Mouse (Mus musculus): ENCODE data around the gene Cpeb3. TPM values are rescaled to one million over a fixed set of nuclear protein-coding genes. Genes with fewer than 3 reads are reported as not detected.

The Cpeb3 gene
- polyA plus RNA-seq, 1 experiment from 2014 or later, result 3.3 TPM

- H3K4me1 ChIP-seq (replicated peaks), result peaks cover 67% of the 10 kb centered on the region
- H3K36me3 ChIP-seq (replicated peaks), result peaks cover 15% of the 10 kb centered on the region
Measured at GRCm38 (mm10) chr19:37175436-37175805, 33.0 kb downstream of the Cpeb3 start.

GRCm38 (mm10) chr19:37174716-37175435 is 33.5 kb downstream of the Cpeb3 start:
- H3K9me3 ChIP-seq (replicated peaks), result no peaks in the 10 kb centered on the region
- H3K4me1 ChIP-seq (replicated peaks), result peaks cover 62% of the 10 kb centered on the region
- peak overlapping the region; percentile 87 for H3K4me2 ChIP-seq
- H3K27ac ChIP-seq (replicated peaks), result peak overlapping the region; percentile 64
- H3K36me3 ChIP-seq (replicated peaks), result peaks cover 17% of the 10 kb centered on the region
- WGBS (ENCODE audit: insufficient replicate concordance), result under 1% methylated on average over 36 of the region's 36 CpGs
- H3K9ac ChIP-seq, result peak overlapping the region; percentile 49
- peaks cover 63% of the 10 kb centered on the region for H3K27me3 ChIP-seq
- ATAC-seq (ENCODE audit: insufficient read depth), result peak; percentile 17; the same call in 1 of the 2 replicates
- peak overlapping the region; percentile 65 for H3K4me3 ChIP-seq (replicated peaks)

More at GRCm38 (mm10) chr19:37175436-37175805, 33.0 kb downstream of the Cpeb3 start:
- Histone ChIP-seq H3K27me3 (peaks cover 63% of the 10 kb centered on the region), H3K4me3 (replicated peaks) (peak overlapping the region; percentile 65), H3K9me3 (replicated peaks) (no peaks in the 10 kb centered on the region), H3K4me2 (peak overlapping the region; percentile 87), H3K9ac (peak overlapping the region; percentile 49; the same call in 1 of the 2 replicates), H3K27ac (replicated peaks) (peak overlapping the region; percentile 58; the same call in 1 of the 2 replicates)
- ATAC-seq (ENCODE audit: insufficient read depth), result no peak
- 1% methylated on average over 12 of the region's 12 CpGs for WGBS (ENCODE audit: insufficient replicate concordance)

- H3K27ac ChIP-seq (replicated peaks), result peak overlapping the region; percentile 64
- H3K4me3 ChIP-seq (replicated peaks), result peak overlapping the region; percentile 65
- peaks cover 63% of the 10 kb centered on the region for H3K27me3 ChIP-seq
- H3K9me3 ChIP-seq (replicated peaks), result no peaks in the 10 kb centered on the region
- peak overlapping the region; percentile 49 for H3K9ac ChIP-seq
- peak overlapping the region; percentile 87 for H3K4me2 ChIP-seq
- H3K36me3 ChIP-seq (replicated peaks), result peaks cover 17% of the 10 kb centered on the region
- no peak for ATAC-seq (ENCODE audit: insufficient read depth)
- peaks cover 58% of the 10 kb centered on the region for H3K4me1 ChIP-seq (replicated peaks)
- under 1% methylated on average over 70 of the region's 70 CpGs for WGBS (ENCODE audit: insufficient replicate concordance)
Measured at GRCm38 (mm10) chr19:37174116-37174715, 34.2 kb downstream of the Cpeb3 start.

- H3K9ac ChIP-seq, result peak overlapping the region; percentile 49
- peaks cover 51% of the 10 kb centered on the region for H3K4me1 ChIP-seq (replicated peaks)
- ATAC-seq (ENCODE audit: insufficient read depth), result no peak
- H3K9me3 ChIP-seq (replicated peaks), result no peaks in the 10 kb centered on the region
- H3K4me2 ChIP-seq, result peak overlapping the region; percentile 87
- 36% methylated on average over 20 of the region's 20 CpGs for WGBS (ENCODE audit: insufficient replicate concordance)
- peak overlapping the region; percentile 64 for H3K27ac ChIP-seq (replicated peaks)
- peak overlapping the region; percentile 65 for H3K4me3 ChIP-seq (replicated peaks)
- H3K36me3 ChIP-seq (replicated peaks), result peaks cover 17% of the 10 kb centered on the region
- peaks cover 63% of the 10 kb centered on the region for H3K27me3 ChIP-seq
Measured at GRCm38 (mm10) chr19:37173331-37174115, 34.9 kb downstream of the Cpeb3 start.

GRCm38 (mm10) chr19:37172566-37173130 is 35.8 kb downstream of the Cpeb3 start:
- Histone ChIP-seq H3K4me2 (peak overlapping the region; percentile 87), H3K4me1 (replicated peaks) (peaks cover 42% of the 10 kb centered on the region), H3K9me3 (replicated peaks) (no peaks in the 10 kb centered on the region), H3K9ac (no peak overlapping the region), H3K36me3 (replicated peaks) (peaks cover 17% of the 10 kb centered on the region), H3K27me3 (peaks cover 63% of the 10 kb centered on the region), H3K27ac (replicated peaks) (no peak overlapping the region), H3K4me3 (replicated peaks) (peak overlapping the region; percentile 65; the same call in 1 of the 2 replicates)
- ATAC-seq (ENCODE audit: insufficient read depth), result no peak
- WGBS (ENCODE audit: insufficient replicate concordance), result 74% methylated on average over 11 of the region's 11 CpGs

GRCm38 (mm10) chr19:37172096-37172495 is 36.3 kb downstream of the Cpeb3 start:
- peaks cover 40% of the 10 kb centered on the region for H3K4me1 ChIP-seq (replicated peaks)
- peaks cover 17% of the 10 kb centered on the region for H3K36me3 ChIP-seq (replicated peaks)
- no peak overlapping the region for H3K9ac ChIP-seq
- H3K27me3 ChIP-seq, result peaks cover 61% of the 10 kb centered on the region
- H3K4me3 ChIP-seq (replicated peaks), result no peak overlapping the region
- no peak for ATAC-seq (ENCODE audit: insufficient read depth)
- no peak overlapping the region for H3K4me2 ChIP-seq
- H3K9me3 ChIP-seq (replicated peaks), result no peaks in the 10 kb centered on the region
- H3K27ac ChIP-seq (replicated peaks), result no peak overlapping the region
- 40% methylated on average over 1 of the region's 1 CpGs for WGBS (ENCODE audit: insufficient replicate concordance)

- 78% methylated on average over 5 of the region's 5 CpGs for WGBS (ENCODE audit: insufficient replicate concordance)
- Histone ChIP-seq H3K27ac (replicated peaks) (no peak overlapping the region), H3K4me2 (no peak overlapping the region), H3K9me3 (replicated peaks) (no peaks in the 10 kb centered on the region), H3K36me3 (replicated peaks) (no peaks in the 10 kb centered on the region), H3K4me3 (replicated peaks) (no peak overlapping the region), H3K4me1 (replicated peaks) (0 out of 2 replicates have a peak, but pooled peaks cover 9% of the 10 kb centered on the region), H3K9ac (no peak overlapping the region), H3K27me3 (no peaks in the 10 kb centered on the region)
- ATAC-seq (ENCODE audit: insufficient read depth), result no peak
Measured at GRCm38 (mm10) chr19:37156770-37157336, 51.5 kb downstream of the Cpeb3 start.

GRCm38 (mm10) chr19:37156040-37156439 is 52.4 kb downstream of the Cpeb3 start:
- H3K9ac ChIP-seq, result no peak overlapping the region
- H3K36me3 ChIP-seq (replicated peaks), result no peaks in the 10 kb centered on the region
- H3K4me1 ChIP-seq (replicated peaks), result 0 out of 2 replicates have a peak, but pooled peaks cover 9% of the 10 kb centered on the region
- 61% methylated on average over 4 of the region's 4 CpGs for WGBS (ENCODE audit: insufficient replicate concordance)
- ATAC-seq (ENCODE audit: insufficient read depth), result no peak
- H3K27ac ChIP-seq (replicated peaks), result no peak overlapping the region
- H3K4me2 ChIP-seq, result no peak overlapping the region
- H3K9me3 ChIP-seq (replicated peaks), result no peaks in the 10 kb centered on the region
- no peaks in the 10 kb centered on the region for H3K27me3 ChIP-seq
- H3K4me3 ChIP-seq (replicated peaks), result no peak overlapping the region

GRCm38 (mm10) chr19:37147145-37147544 is 61.3 kb downstream of the Cpeb3 start:
- peaks cover 16% of the 10 kb centered on the region for H3K4me1 ChIP-seq (replicated peaks)
- H3K36me3 ChIP-seq (replicated peaks), result no peaks in the 10 kb centered on the region
- no peak overlapping the region for H3K27ac ChIP-seq (replicated peaks)
- no peak overlapping the region for H3K4me3 ChIP-seq (replicated peaks)
- no peak overlapping the region for H3K4me2 ChIP-seq
- 24% methylated on average over 4 of the region's 4 CpGs for WGBS (ENCODE audit: insufficient replicate concordance)
- H3K27me3 ChIP-seq, result no peaks in the 10 kb centered on the region
- no peak for ATAC-seq (ENCODE audit: insufficient read depth)
- no peaks in the 10 kb centered on the region for H3K9me3 ChIP-seq (replicated peaks)
- no peak overlapping the region for H3K9ac ChIP-seq

GRCm38 (mm10) chr19:37145846-37146245 is 62.6 kb downstream of the Cpeb3 start:
- no peak overlapping the region for H3K27ac ChIP-seq (replicated peaks)
- H3K27me3 ChIP-seq, result no peaks in the 10 kb centered on the region
- no peak overlapping the region for H3K4me2 ChIP-seq
- H3K9ac ChIP-seq, result no peak overlapping the region
- no peaks in the 10 kb centered on the region for H3K9me3 ChIP-seq (replicated peaks)
- H3K4me3 ChIP-seq (replicated peaks), result no peak overlapping the region
- 70% methylated on average over 1 of the region's 1 CpGs for WGBS (ENCODE audit: insufficient replicate concordance)
- no peak for ATAC-seq (ENCODE audit: insufficient read depth)
- H3K4me1 ChIP-seq (replicated peaks), result peaks cover 29% of the 10 kb centered on the region
- no peaks in the 10 kb centered on the region for H3K36me3 ChIP-seq (replicated peaks)

Data from liver, embryonic 15.5 days (tissue).